In the genomic region with DNA sequence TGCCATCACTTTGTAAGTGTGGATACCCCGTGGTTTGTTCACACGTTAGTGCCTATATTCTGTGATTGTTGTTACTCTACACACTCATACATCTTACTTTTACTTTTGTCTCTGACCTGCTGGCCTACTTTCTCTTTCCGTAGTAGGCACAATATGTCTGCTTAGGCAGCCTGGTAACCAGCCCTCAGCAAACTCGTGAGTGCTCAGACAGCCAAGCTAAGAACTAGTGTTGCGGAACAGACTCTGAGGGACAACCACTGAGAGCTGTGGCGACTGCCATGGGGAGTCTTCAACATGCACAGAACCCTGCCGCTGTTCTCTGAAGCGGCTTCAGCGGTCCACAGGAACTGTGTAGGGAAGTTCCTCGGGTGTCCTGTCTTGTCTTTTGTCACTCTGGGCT, we compare ENCODE assay signal across 14 mouse cellular contexts.
DNase-seq lines count a peak whose midpoint lies in the region; ATAC-seq and TF ChIP-seq lines count a peak whose summit lies in the region.
"Had no signal": no experiment of that assay in that cellular context is flagged by ENCODE, and none has a peak within 500 bp of the region (broad histone marks: within the 10 kb centered on the region; RNA-seq: fewer than 3 reads in every experiment).

No protein-coding gene starts in this region.

- H3K4me1 ChIP-seq in cerebellum, adult 2 months (ENCODE audit: control insufficient read depth, insufficient read depth, low read length): peaks cover 6% of the 10 kb centered on the region
- H3K4me1 ChIP-seq in kidney, embryonic 16.5 days (ENCODE audit: insufficient read depth, low read length): no peaks in the 10 kb centered on the region
- H3K4me1 ChIP-seq in hindbrain, postnatal 0 days (ENCODE audit: insufficient read depth, low read length): no peaks in the 10 kb centered on the region
- H3K4me1 ChIP-seq: liver, embryonic 13.5 days; megakaryocyte, embryonic 14.5 days had no signal

- no peak overlapping the region for H3K4me2 ChIP-seq in kidney, embryonic 16.5 days (replicated peaks; ENCODE audit: low read depth, low read length)
- H3K4me2 ChIP-seq in hindbrain, postnatal 0 days (ENCODE audit: low read depth, low read length): no peak overlapping the region
- H3K4me2 ChIP-seq: forebrain, embryonic 13.5 days; liver, embryonic 13.5 days had no signal

- TF ChIP-seq CTCF in cerebellum, adult 2 months (IDR thresholded peaks at IDR 0.05; ENCODE audit: borderline replicate concordance, insufficient read depth, low read depth, low read length): no peak
- TF ChIP-seq CTCF in hindbrain, postnatal 0 days (IDR thresholded peaks at IDR 0.05; ENCODE audit: low read depth): no peak

- no peak overlapping the region for H3K27ac ChIP-seq in cerebellum, adult 2 months (ENCODE audit: insufficient read depth, low read length)
- H3K27ac ChIP-seq in kidney, embryonic 16.5 days (ENCODE audit: low read length): no peak overlapping the region
- no peak overlapping the region for H3K27ac ChIP-seq in hindbrain, postnatal 0 days
- H3K27ac ChIP-seq: forebrain, embryonic 13.5 days; liver, embryonic 13.5 days; stomach, postnatal 0 days had no signal

- 12% methylated on average over 10 of the region's 10 CpGs for WGBS in cerebellum, adult 2 months
- WGBS in kidney, embryonic 16.5 days: 72% methylated on average over 10 of the region's 10 CpGs
- WGBS in hindbrain, postnatal 0 days: 41% methylated on average over 10 of the region's 10 CpGs

- no peaks in the 10 kb centered on the region for H3K36me3 ChIP-seq in kidney, embryonic 16.5 days (ENCODE audit: insufficient read depth, low read length)
- H3K36me3 ChIP-seq in hindbrain, postnatal 0 days (ENCODE audit: insufficient read depth, low read length): no peaks in the 10 kb centered on the region
- H3K36me3 ChIP-seq: liver, embryonic 13.5 days had no signal

- no peak overlapping the region for H3K9ac ChIP-seq in kidney, embryonic 16.5 days (replicated peaks; ENCODE audit: low read length)
- no peak overlapping the region for H3K9ac ChIP-seq in hindbrain, postnatal 0 days (replicated peaks; ENCODE audit: low read length)
- H3K9ac ChIP-seq: forebrain, embryonic 13.5 days; liver, embryonic 13.5 days had no signal

- TF ChIP-seq POLR2A in cerebellum, adult 2 months (IDR thresholded peaks at IDR 0.05; ENCODE audit: borderline replicate concordance, insufficient read depth, low read length): no peak

- peak; percentile 25 to 27 for DNase-seq in cerebellum, adult 2 months
- DNase-seq in cerebellum, adult 11-12 months: no peak
- no peak for DNase-seq in kidney, adult 18-20 months
- peak; percentile 27 for DNase-seq in R1 (ENCODE audit: low read depth, low spot score)
- peak; percentile 8 for DNase-seq in hindbrain, postnatal 0 days (ENCODE audit: low spot score)
- DNase-seq in right cerebral cortex, postnatal 10 days (ENCODE audit: low spot score in 2 of 2): no peak
- no peak for DNase-seq in thymus, postnatal 4 days
- DNase-seq: adrenal gland, postnatal 14 days; liver, embryonic 13.5 days; thymus, postnatal 36 days had no signal

- H3K4me3 ChIP-seq in cerebellum, adult 2 months (replicated peaks; ENCODE audit: insufficient read depth, low read depth, low read length): no peak overlapping the region
- no peak overlapping the region for H3K4me3 ChIP-seq in kidney, embryonic 16.5 days (ENCODE audit: low read length)
- no peak overlapping the region for H3K4me3 ChIP-seq in hindbrain, postnatal 0 days (ENCODE audit: low read length)
- H3K4me3 ChIP-seq: forebrain, embryonic 13.5 days; liver, embryonic 13.5 days; megakaryocyte, embryonic 14.5 days had no signal

- peak; percentile 49; the same call in 1 of the 2 replicates for ATAC-seq in kidney, embryonic 16.5 days (ENCODE audit: low FRiP score, low TSS enrichment)
- peak; percentile 66 for ATAC-seq in hindbrain, postnatal 0 days
- ATAC-seq: forebrain, embryonic 13.5 days had no signal

- no peaks in the 10 kb centered on the region for H3K9me3 ChIP-seq in kidney, embryonic 16.5 days (ENCODE audit: low read length)
- H3K9me3 ChIP-seq in hindbrain, postnatal 0 days (ENCODE audit: low read length): no peaks in the 10 kb centered on the region
- H3K9me3 ChIP-seq: forebrain, embryonic 13.5 days; liver, embryonic 13.5 days; megakaryocyte, embryonic 14.5 days had no signal

- no peaks in the 10 kb centered on the region for H3K27me3 ChIP-seq in cerebellum, adult 2 months (ENCODE audit: control insufficient read depth, insufficient read depth, low read length)
- no peaks in the 10 kb centered on the region for H3K27me3 ChIP-seq in kidney, embryonic 16.5 days (ENCODE audit: insufficient read depth, low read length)
- H3K27me3 ChIP-seq in hindbrain, postnatal 0 days (ENCODE audit: insufficient read depth, low read length): no peaks in the 10 kb centered on the region; the same call in 1 of the 2 replicates
- H3K27me3 ChIP-seq: forebrain, embryonic 13.5 days; liver, embryonic 13.5 days; megakaryocyte, embryonic 14.5 days had no signal

Comparison
In these comparisons a context has a peak if more than half of its experiments do, and no peak if none do; other contexts are left out.
1. DNase-seq: peak in cerebellum, adult 2 months (2 of 2), R1 (single experiment) and hindbrain, postnatal 0 days (single experiment); none in cerebellum, adult 11-12 months (single experiment), kidney, adult 18-20 months (single experiment), right cerebral cortex, postnatal 10 days (0 of 2) and thymus, postnatal 4 days (single experiment).